Mouse (Mus musculus): ENCODE data around the gene Hmgn3. TPM values are rescaled to one million over a fixed set of nuclear protein-coding genes. Genes with fewer than 3 reads are reported as not detected.

Gene Hmgn3
- polyA plus RNA-seq, 1 experiment from 2014 or later, result 135 TPM

GRCm38 (mm10) chr9:83117486-83117885 lies 29.0 kb downstream of the Hmgn3 start:
- WGBS, result 81% methylated on average over 7 of the region's 7 CpGs
- Histone ChIP-seq H3K4me2 (ENCODE audit: low read depth, low read length) (no peak overlapping the region), H3K4me3 (ENCODE audit: low read depth, low read length) (no peak overlapping the region), H3K27ac (ENCODE audit: low read depth, low read length) (no peak overlapping the region), H3K36me3 (ENCODE audit: control insufficient read depth, insufficient read depth, low read length) (no peaks in the 10 kb centered on the region), H3K4me1 (ENCODE audit: control insufficient read depth, insufficient read depth, low read length) (no peaks in the 10 kb centered on the region), H3K27me3 (ENCODE audit: control insufficient read depth, insufficient read depth, low read length) (no peaks in the 10 kb centered on the region), H3K9me3 (ENCODE audit: control insufficient read depth, low read length) (no peaks in the 10 kb centered on the region), H3K9ac (replicated peaks; ENCODE audit: low read depth, low read length) (no peak overlapping the region)
- no peak for ATAC-seq (ENCODE audit: low read depth)

- H3K4me2 ChIP-seq (ENCODE audit: low read depth, low read length), result no peak overlapping the region
- no peaks in the 10 kb centered on the region for H3K9me3 ChIP-seq (ENCODE audit: control insufficient read depth, low read length)
- H3K9ac ChIP-seq (replicated peaks; ENCODE audit: low read depth, low read length), result no peak overlapping the region
- no peak overlapping the region for H3K27ac ChIP-seq (ENCODE audit: low read depth, low read length)
- no peaks in the 10 kb centered on the region for H3K36me3 ChIP-seq (ENCODE audit: control insufficient read depth, insufficient read depth, low read length)
- no peaks in the 10 kb centered on the region for H3K4me1 ChIP-seq (ENCODE audit: control insufficient read depth, insufficient read depth, low read length)
- H3K27me3 ChIP-seq (ENCODE audit: control insufficient read depth, insufficient read depth, low read length), result no peaks in the 10 kb centered on the region
- ATAC-seq (ENCODE audit: low read depth), result no peak
- H3K4me3 ChIP-seq (ENCODE audit: low read depth, low read length), result no peak overlapping the region
- WGBS, result 89% methylated on average over 15 of the region's 15 CpGs
Measured at GRCm38 (mm10) chr9:83116774-83117474, 29.6 kb downstream of the Hmgn3 start.

- Histone ChIP-seq H3K27me3 (ENCODE audit: control insufficient read depth, insufficient read depth, low read length) (no peaks in the 10 kb centered on the region), H3K4me3 (ENCODE audit: low read depth, low read length) (no peak overlapping the region), H3K36me3 (ENCODE audit: control insufficient read depth, insufficient read depth, low read length) (no peaks in the 10 kb centered on the region), H3K9ac (replicated peaks; ENCODE audit: low read depth, low read length) (no peak overlapping the region), H3K9me3 (ENCODE audit: control insufficient read depth, low read length) (no peaks in the 10 kb centered on the region), H3K4me2 (ENCODE audit: low read depth, low read length) (no peak overlapping the region), H3K27ac (ENCODE audit: low read depth, low read length) (no peak overlapping the region), H3K4me1 (ENCODE audit: control insufficient read depth, insufficient read depth, low read length) (no peaks in the 10 kb centered on the region)
- no peak for ATAC-seq (ENCODE audit: low read depth)
- WGBS, result 91% methylated on average over 2 of the region's 2 CpGs
Measured at GRCm38 (mm10) chr9:83115676-83116075, 30.8 kb downstream of the Hmgn3 start.

- H3K9ac ChIP-seq (replicated peaks; ENCODE audit: low read depth, low read length), result no peak overlapping the region
- H3K9me3 ChIP-seq (ENCODE audit: control insufficient read depth, low read length), result no peaks in the 10 kb centered on the region
- H3K36me3 ChIP-seq (ENCODE audit: control insufficient read depth, insufficient read depth, low read length), result no peaks in the 10 kb centered on the region
- H3K27ac ChIP-seq (ENCODE audit: low read depth, low read length), result no peak overlapping the region
- no peaks in the 10 kb centered on the region for H3K4me1 ChIP-seq (ENCODE audit: control insufficient read depth, insufficient read depth, low read length)
- no peak for ATAC-seq (ENCODE audit: low read depth)
- no peak overlapping the region for H3K4me2 ChIP-seq (ENCODE audit: low read depth, low read length)
- WGBS, result 85% methylated on average over 10 of the region's 10 CpGs
- H3K27me3 ChIP-seq (ENCODE audit: control insufficient read depth, insufficient read depth, low read length), result no peaks in the 10 kb centered on the region
- H3K4me3 ChIP-seq (ENCODE audit: low read depth, low read length), result no peak overlapping the region
Measured at GRCm38 (mm10) chr9:83113800-83114217, 32.7 kb downstream of the Hmgn3 start.

- Histone ChIP-seq H3K4me1 (ENCODE audit: control insufficient read depth, insufficient read depth, low read length) (no peaks in the 10 kb centered on the region), H3K27ac (ENCODE audit: low read depth, low read length) (no peak overlapping the region), H3K27me3 (ENCODE audit: control insufficient read depth, insufficient read depth, low read length) (no peaks in the 10 kb centered on the region), H3K36me3 (ENCODE audit: control insufficient read depth, insufficient read depth, low read length) (no peaks in the 10 kb centered on the region), H3K4me3 (ENCODE audit: low read depth, low read length) (no peak overlapping the region), H3K9ac (replicated peaks; ENCODE audit: low read depth, low read length) (no peak overlapping the region), H3K9me3 (ENCODE audit: control insufficient read depth, low read length) (no peaks in the 10 kb centered on the region), H3K4me2 (ENCODE audit: low read depth, low read length) (no peak overlapping the region)
- WGBS, result 88% methylated on average over 9 of the region's 9 CpGs
- ATAC-seq (ENCODE audit: low read depth), result no peak
Measured at GRCm38 (mm10) chr9:83112305-83112768, 34.1 kb downstream of the Hmgn3 start.

GRCm38 (mm10) chr9:83111789-83112188 lies 34.7 kb downstream of the Hmgn3 start:
- Histone ChIP-seq H3K4me3 (ENCODE audit: low read depth, low read length) (no peak overlapping the region), H3K9ac (replicated peaks; ENCODE audit: low read depth, low read length) (no peak overlapping the region), H3K4me1 (ENCODE audit: control insufficient read depth, insufficient read depth, low read length) (no peaks in the 10 kb centered on the region), H3K4me2 (ENCODE audit: low read depth, low read length) (no peak overlapping the region), H3K27ac (ENCODE audit: low read depth, low read length) (no peak overlapping the region), H3K36me3 (ENCODE audit: control insufficient read depth, insufficient read depth, low read length) (no peaks in the 10 kb centered on the region), H3K27me3 (ENCODE audit: control insufficient read depth, insufficient read depth, low read length) (no peaks in the 10 kb centered on the region), H3K9me3 (ENCODE audit: control insufficient read depth, low read length) (no peaks in the 10 kb centered on the region)
- ATAC-seq (ENCODE audit: low read depth), result no peak
- WGBS, result 67% methylated on average over 3 of the region's 3 CpGs

GRCm38 (mm10) chr9:83111117-83111686 lies 35.3 kb downstream of the Hmgn3 start:
- Histone ChIP-seq H3K4me1 (ENCODE audit: control insufficient read depth, insufficient read depth, low read length) (no peaks in the 10 kb centered on the region), H3K9me3 (ENCODE audit: control insufficient read depth, low read length) (no peaks in the 10 kb centered on the region), H3K4me3 (ENCODE audit: low read depth, low read length) (no peak overlapping the region), H3K4me2 (ENCODE audit: low read depth, low read length) (no peak overlapping the region), H3K36me3 (ENCODE audit: control insufficient read depth, insufficient read depth, low read length) (no peaks in the 10 kb centered on the region), H3K27me3 (ENCODE audit: control insufficient read depth, insufficient read depth, low read length) (no peaks in the 10 kb centered on the region), H3K9ac (replicated peaks; ENCODE audit: low read depth, low read length) (no peak overlapping the region), H3K27ac (ENCODE audit: low read depth, low read length) (no peak overlapping the region)
- WGBS, result 89% methylated on average over 9 of the region's 9 CpGs
- ATAC-seq (ENCODE audit: low read depth), result no peak

GRCm38 (mm10) chr9:83110406-83111116 lies 35.9 kb downstream of the Hmgn3 start:
- ATAC-seq (ENCODE audit: low read depth), result no peak

GRCm38 (mm10) chr9:83109705-83110104 lies 36.8 kb downstream of the Hmgn3 start:
- no peaks in the 10 kb centered on the region for H3K27me3 ChIP-seq (ENCODE audit: control insufficient read depth, insufficient read depth, low read length)
- no peaks in the 10 kb centered on the region for H3K9me3 ChIP-seq (ENCODE audit: control insufficient read depth, low read length)
- no peaks in the 10 kb centered on the region for H3K36me3 ChIP-seq (ENCODE audit: control insufficient read depth, insufficient read depth, low read length)
- ATAC-seq (ENCODE audit: low read depth), result no peak
- H3K4me3 ChIP-seq (ENCODE audit: low read depth, low read length), result no peak overlapping the region
- H3K27ac ChIP-seq (ENCODE audit: low read depth, low read length), result no peak overlapping the region
- H3K9ac ChIP-seq (replicated peaks; ENCODE audit: low read depth, low read length), result no peak overlapping the region
- no peak overlapping the region for H3K4me2 ChIP-seq (ENCODE audit: low read depth, low read length)
- WGBS, result 94% methylated on average over 6 of the region's 6 CpGs
- no peaks in the 10 kb centered on the region for H3K4me1 ChIP-seq (ENCODE audit: control insufficient read depth, insufficient read depth, low read length)

More at GRCm38 (mm10) chr9:83110406-83111116, 35.9 kb downstream of the Hmgn3 start:
- Histone ChIP-seq H3K9ac (replicated peaks; ENCODE audit: low read depth, low read length) (no peak overlapping the region), H3K27me3 (ENCODE audit: control insufficient read depth, insufficient read depth, low read length) (no peaks in the 10 kb centered on the region), H3K36me3 (ENCODE audit: control insufficient read depth, insufficient read depth, low read length) (no peaks in the 10 kb centered on the region), H3K4me1 (ENCODE audit: control insufficient read depth, insufficient read depth, low read length) (no peaks in the 10 kb centered on the region), H3K4me2 (ENCODE audit: low read depth, low read length) (no peak overlapping the region), H3K27ac (ENCODE audit: low read depth, low read length) (no peak overlapping the region), H3K4me3 (ENCODE audit: low read depth, low read length) (no peak overlapping the region), H3K9me3 (ENCODE audit: control insufficient read depth, low read length) (no peaks in the 10 kb centered on the region)
- 95% methylated on average over 9 of the region's 9 CpGs for WGBS
